Mouse (Mus musculus) left cerebral cortex, postnatal 10 days (tissue): ENCODE measurements around the gene Ankrd52. TPM values are rescaled to one million over a fixed set of nuclear protein-coding genes. Genes with fewer than 3 reads are reported as not detected.
"Not testable (repeated sequence)": the region's sequence is repeated elsewhere in the genome, so short reads cannot be mapped to it uniquely, and the experiment has no call there.

Source experiments
- DNase-seq, 2 experiments: peaks; one replicate each; pipeline ENCODE4 v3.0.0; 2021 to 2022; ENCODE audit warnings: low spot score in 2 of 2, mixed read lengths in 1 of 2; ENCODE audit errors: extremely low spot score in 1 of 2
- intact Hi-C: fragments of 180-260 bp; cut with DNase I; formaldehyde crosslinking; loops from one replicate; pipeline ENCODE4 v1.15.1; 2025
- total RNA-seq, 2 experiments: library from RNA; stranded (reverse); gene quantifications; 2 replicates each; pipeline ENCODE4 v1.2.3; 2021

Ankrd52 gene
- total RNA-seq: 10 to 100 TPM; 74.4 TPM

DNA sequence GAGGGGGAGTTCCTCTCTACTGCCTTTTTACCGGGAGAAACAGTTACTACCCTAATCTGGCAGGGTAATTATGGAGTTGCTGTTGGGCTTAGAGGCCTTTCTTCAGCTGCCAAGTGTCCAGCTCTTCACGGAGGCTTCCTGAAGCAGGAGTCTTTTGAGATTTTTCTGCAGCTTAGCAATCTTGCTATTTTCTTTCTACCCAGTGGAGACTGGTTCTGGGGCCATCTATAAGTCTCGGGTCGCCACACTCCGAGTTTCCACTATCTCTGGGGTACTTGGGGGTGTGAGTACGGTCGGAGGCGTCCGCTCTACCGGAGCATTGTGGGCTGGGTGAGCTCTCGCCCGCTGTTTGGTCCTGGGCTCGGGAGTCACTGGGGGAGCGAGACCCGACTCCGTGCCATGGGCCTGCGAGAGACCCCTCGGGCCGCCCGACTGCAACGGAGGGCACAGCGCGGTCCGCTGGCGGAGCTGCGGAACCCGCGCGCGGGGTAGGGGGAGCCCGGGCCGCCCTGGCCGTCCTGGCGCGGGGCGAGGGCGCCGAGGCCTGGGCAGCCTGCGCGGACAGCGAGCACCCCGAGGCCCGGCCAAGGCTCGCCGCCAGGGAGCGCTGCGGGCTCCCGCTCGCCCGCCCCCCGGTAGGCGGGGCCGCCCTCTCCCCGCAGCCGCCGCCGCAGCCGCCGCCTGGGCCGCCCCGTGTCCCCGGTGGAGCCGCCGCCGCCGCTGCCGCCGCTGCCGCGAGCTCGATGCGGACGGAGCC lies at the start of gene Ankrd52:
Gene Ankrd52, plus strand, starts transcription at position 661 of the 757 bp plus-strand sequence.
- intact Hi-C loops: loop anchor here (5.0 kb wide), 1 partner anchor 81 kb away; the partner anchor contains the start of gene Smarcc2
- peak; percentile 45 to 92 for DNase-seq

DNA sequence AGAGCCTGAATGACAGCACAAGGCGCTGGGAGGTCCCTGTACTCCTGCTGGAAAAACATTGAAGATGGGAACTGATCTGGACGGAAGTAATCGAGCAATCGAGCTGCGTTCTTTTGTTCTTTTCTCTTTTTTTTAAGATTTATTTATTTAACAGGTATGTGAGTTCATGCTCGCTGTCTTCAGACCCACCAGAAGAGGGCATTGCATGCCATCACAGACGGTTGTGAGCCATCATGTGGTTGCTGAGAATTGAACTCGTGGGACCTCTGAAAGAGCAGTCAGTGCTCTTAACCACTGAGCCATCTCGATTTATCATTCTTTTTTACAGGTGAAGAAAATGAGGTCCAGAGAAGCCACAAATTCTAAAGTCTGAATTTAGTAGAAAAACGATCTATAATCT lies 49.3 kb upstream of the Ankrd52 start:
- intact Hi-C loops: no loop called here
- DNase-seq: no peak

DNA sequence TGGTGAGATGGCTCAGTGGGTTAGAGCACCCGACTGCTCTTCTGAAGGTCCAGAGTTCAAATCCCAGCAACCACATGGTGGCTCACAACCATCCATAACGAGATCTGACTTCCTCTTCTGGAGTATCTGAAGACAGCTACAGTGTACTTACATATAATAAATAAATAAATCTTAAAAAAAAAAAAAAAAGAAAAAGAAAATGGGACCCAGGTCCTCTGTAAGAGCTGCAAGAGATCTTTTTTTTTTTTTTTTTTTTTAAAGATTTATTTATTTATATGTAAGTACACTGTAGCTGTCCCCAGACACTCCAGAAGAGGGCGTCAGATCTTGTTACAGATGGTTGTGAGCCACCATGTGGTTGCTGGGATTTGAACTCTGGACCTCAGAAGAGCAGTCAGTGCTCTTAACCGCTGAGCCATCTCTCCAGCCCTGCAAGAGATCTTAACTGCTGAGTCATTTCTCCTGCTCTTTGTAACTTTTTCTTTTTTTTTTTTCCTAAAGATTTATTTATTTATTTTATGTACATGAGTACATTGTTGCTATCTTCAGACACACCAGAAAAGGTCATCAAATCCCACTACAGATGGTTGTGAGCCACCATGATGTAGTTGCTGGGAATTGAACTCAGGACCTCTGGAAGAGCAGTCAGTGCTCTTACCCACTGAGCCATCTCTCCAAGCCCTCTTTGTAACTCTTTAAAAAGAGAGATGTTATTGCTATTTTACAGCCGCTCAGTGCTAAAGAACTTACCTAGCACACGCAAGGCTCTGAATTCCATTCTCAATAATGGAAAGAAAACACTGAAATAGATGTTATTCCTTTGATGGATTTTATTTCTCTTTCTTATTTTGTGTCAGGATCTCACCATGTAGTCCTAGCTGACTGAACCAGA lies 44.3 kb upstream of the Ankrd52 start:
- intact Hi-C loops: loop anchor here (10.0 kb wide), 1 partner anchor 122 kb away; the partner anchor contains the start of gene Smarcc2
- DNase-seq: not testable (repeated sequence)

DNA sequence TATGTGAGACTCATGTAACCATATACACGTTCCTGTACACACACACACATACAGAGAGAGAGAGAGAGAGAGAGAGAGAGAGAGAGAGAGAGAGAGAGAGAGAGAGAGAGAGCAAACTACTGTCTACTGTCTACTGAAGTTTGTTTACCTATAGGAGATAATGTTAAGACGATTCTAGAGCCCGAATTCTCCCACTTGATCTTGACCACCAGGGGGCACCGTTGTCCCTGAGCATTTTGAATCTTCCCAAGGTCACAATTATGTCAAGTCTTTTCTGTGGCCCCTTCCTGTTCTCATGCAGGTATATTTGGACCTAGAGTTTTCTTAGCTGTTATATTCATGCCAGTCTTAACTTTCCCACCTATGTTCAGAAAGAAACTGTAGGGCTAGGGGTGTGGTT lies 41.3 kb upstream of the Ankrd52 start:
- intact Hi-C loops: loop anchor here (10.0 kb wide), 1 partner anchor 119 kb away; the partner anchor contains the start of gene Smarcc2
- DNase-seq: peak in 1 of 2 experiments; percentile 69

DNA sequence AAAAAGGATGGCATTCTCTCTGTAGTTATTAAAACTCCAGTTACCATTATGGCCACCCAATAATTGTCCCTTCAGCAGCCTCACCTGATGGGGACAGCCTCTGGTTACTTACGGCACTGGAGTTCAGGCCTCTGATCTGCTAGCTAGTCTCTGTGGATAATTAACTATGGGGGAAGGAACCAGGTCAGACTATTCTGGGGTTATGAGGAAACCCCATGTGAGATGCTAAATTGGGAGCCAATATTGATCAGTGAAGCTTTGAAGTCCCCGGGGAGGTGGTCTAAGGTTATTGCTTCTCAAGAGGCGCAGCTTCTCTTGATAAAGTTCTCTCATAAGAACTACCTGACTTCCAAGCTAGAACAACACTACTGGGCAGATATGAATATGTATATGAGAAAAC lies 40.7 kb upstream of the Ankrd52 start:
- DNase-seq: no peak
- intact Hi-C loops: loop anchor here (10.0 kb wide), 1 partner anchor 119 kb away; the partner anchor contains the start of gene Smarcc2

DNA sequence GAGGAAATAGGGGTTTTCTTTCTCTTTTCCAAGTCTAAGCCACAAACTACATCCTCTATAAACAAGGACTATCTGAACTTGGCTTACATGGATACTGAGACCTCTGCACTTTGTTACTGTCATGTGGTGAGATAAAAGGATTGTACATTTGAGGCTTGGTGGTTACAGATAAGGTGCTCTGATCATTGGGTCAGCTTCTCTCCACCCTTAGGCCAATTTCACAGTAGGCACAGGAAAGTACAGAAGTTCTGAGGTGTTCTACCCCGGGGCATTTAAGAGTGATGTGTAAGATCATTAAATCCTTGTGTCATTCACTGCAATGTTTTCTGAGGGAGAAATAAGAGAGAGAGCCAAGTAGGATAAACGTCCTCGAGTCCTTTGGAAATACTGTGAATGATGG lies 40.3 kb upstream of the Ankrd52 start:
- no peak for DNase-seq
- intact Hi-C loops: loop anchor here (10.0 kb wide), 1 partner anchor 118 kb away; the partner anchor contains the start of gene Smarcc2

DNA sequence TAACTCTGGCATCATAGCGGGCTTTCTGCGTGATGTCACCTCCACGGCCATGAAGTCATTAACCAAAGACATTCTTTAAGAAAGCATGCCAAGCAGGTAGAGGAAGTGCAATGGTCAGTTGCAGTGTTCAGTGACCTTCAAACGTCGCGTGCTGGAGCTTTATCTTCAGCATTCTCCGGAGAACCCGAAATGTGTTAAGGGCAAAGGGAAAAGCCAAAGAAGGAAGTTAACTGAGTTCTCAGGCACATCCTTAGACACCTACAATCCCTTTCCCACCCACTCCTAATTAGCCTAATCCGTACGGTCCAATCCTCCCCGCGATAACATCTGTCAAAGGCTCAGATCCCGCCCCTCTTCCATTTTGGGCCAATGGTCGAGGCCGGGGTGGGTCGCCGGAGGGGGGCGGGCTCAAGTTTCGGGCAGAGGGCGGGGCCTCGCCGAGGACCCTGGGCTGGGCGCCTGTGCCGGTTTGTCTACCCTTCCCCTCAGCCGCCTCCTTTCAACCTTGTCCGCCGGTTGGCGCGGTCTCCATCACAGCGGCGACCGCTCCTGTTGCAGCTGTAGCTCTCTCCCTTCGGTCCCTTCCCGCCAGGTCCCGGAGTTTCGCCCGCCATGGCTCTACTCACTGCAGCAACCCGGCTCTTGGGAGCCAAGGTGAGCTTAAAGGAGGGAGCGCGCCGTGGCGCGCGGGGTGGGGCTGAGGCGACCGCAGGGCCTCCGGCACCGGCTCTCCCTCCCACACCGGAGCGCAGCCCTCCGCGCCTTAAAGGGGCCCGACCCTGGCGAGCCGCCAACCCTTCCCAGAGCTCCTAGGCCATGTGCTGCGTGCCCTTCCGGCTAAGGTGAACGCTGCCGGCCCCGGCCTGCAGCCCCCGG lies 39.4 kb upstream of the Ankrd52 start, which contains the start of gene Cs:
Gene Cs, plus strand, starts transcription at position 429 of the 876 bp plus-strand sequence.
- intact Hi-C loops: loop anchor here (10.0 kb wide), 1 partner anchor 117 kb away; the partner anchor contains the start of gene Smarcc2
- peak; percentile 96 to 98 for DNase-seq

DNA sequence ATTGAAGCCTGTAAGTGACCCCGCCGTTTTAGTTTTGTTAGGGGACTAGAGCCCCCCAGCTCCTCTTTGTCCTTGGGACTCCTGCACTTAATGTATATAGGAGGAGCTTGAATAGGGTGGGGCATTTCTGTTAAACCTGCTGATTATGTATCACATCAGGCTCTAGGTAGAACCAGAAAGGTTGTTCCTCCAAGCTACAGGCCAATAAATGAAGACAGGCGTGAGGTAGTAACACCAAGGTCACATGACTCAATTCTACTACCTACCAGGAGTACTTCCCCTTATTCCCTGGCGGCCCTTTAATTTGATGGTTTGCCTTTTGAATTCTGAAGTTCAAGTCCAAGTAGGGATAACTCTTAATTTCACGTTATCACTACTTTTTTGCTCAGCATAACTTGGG lies 38.5 kb upstream of the Ankrd52 start:
- intact Hi-C loops: loop anchor here (10.0 kb wide), 1 partner anchor 116 kb away; the partner anchor contains the start of gene Smarcc2
- no peak for DNase-seq

DNA sequence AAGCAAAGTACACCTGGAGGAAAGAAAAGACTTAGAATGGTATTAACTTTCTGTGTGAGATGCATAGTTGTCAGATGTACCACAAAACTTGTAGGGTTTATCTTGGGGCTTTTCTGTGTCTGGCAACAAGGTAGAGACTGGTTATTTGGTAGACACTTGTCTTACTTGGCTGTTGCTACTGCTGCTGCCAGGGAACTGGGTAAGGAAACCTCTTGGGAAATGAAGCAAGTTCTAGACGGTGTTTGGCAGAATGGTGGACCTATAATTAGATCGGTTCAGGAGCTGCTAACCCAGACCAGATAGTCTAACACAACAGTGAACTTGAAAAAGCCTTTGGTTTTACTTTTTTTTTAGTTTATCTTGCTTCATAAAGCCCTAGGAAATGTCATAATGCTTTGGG lies 38.0 kb upstream of the Ankrd52 start:
- DNase-seq: no peak
- intact Hi-C loops: loop anchor here (10.0 kb wide), 1 partner anchor 116 kb away; the partner anchor contains the start of gene Smarcc2

DNA sequence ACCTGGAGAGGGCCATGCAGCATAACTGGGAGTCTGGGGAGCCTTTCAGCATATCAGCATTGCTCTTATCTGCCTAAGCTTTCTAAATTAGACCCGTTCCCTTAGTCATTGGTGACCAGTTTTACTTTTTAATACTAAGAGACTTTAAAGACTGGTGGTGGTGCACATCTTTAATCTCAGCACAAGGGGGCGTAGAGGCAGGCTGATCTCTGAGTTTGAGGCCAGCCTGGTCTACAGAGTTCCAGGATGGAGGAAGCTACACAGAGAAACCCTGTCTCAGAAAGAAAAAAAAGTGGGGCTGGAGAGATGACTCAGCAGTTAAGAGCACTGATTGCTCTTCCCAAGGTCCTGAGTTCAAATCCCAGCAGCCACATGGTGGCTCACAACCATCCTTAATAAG lies 36.7 kb upstream of the Ankrd52 start:
- DNase-seq: no peak
- intact Hi-C loops: no loop called here

DNA sequence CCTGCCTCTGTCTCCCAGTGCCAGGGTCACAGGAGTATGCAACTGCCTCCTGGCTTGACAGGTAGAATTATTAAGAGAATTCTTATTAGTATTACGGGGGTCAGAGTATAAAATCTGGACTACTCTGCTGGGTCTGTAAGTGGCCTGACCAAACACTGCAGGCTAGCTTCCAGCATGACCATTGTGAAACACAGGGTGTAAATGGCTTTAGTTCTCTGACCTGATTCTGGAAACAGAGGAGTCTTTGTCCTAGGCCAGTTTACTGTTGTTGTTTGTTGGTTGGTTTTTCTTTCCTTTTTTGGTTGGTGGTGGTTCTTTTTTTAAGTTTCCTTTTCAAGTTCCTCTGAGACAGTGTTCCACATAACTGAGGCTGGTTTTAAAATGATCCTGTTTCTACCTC lies 33.5 kb upstream of the Ankrd52 start:
- DNase-seq: no peak

DNA sequence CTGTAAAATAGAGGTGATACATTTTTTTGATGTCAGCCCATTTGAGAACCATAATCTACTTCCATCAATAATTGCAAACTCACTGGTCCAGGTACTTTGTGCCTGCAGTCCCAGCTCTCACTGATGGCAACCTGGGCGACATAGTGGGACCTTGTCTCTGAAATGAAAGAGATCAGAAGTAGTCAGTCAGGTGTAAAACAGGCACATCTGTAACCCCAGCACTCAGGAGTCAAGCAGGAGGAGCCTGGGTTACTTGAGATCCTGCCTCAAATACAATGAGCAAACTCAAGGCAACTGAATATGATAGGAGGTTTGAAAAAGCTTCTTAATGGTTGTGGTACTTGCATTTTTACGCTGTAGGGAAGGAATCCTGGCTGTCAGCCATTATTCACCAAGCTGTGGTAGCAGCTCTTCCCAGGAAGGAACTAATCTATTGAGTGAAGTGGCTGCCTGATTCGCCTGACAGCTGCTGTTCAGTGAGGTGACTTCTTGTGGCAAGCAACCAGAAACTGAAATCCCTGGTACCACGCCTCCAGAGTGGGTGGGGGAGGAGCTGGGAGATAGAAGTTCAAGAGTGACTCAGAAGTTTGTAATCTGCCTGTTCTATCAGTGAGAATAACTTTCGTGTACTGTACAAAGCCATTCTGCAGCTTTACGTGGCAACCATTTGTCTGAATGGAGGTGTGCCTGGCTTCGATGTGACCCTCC lies 32.2 kb upstream of the Ankrd52 start:
- DNase-seq: peak; percentile 64 to 66
- intact Hi-C loops: no loop called here

More for the DNA sequence above, 33.5 kb upstream of the Ankrd52 start:
- intact Hi-C loops: no loop called here

DNA sequence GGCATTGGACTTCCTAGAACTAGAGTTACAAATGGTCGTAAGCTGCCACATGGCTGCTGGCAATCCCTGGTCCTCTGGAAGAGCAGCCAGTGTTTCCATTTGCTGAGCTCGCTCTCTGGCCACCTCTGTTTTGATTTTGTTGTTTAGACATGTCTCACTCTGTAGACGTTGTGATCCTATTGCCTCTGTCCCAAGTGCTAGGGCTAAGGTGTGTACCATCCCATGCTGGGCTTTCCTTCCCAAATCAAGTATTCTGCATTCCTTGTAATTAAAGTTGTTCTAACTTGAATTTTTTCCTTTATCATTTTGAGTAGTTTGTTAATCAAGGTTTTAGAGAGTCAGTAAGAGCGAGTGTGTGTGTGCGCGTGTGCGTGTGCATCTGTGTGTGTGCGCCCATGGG lies 29.4 kb upstream of the Ankrd52 start:
- DNase-seq: no peak
- intact Hi-C loops: no loop called here

DNA sequence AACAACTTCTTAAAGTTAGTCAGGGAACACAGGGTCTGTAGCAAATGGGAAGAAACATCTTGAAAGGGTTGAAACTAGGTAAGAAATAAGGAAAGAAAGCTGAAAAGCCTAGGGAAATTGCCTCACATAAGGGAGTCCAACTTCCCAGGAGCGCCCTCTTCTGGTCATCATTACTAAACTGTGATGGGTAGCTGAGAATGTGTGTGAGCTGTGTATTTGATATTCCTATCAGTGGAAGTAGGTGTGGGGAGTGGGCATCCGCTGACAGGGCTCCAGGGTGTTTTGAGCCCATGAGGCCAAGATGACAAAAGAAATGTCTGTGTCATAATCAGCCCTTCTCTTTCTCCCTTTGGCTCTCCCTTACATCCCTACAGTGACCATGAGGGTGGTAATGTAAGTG lies 18.1 kb upstream of the Ankrd52 start:
- intact Hi-C loops: no loop called here

DNA sequence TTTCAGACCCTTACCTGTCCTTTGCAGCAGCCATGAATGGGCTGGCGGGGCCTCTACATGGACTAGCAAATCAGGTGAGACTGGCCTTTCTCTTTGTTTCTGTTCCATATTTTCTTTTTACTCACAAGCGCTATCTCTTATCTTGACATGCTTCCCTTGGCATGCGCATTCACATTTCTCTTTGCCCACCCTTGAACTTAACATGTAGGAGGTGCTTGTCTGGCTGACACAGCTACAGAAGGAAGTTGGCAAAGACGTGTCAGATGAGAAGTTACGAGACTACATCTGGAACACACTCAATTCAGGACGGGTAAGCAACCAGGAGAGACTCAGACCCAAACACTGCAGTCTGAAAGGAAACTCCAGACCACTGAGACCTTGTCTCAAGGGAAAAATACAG lies 17.7 kb upstream of the Ankrd52 start:
- intact Hi-C loops: no loop called here
- DNase-seq: no peak

More for the DNA sequence above, 18.1 kb upstream of the Ankrd52 start:
- peak in 1 of 2 experiments; percentile 58 for DNase-seq

DNA sequence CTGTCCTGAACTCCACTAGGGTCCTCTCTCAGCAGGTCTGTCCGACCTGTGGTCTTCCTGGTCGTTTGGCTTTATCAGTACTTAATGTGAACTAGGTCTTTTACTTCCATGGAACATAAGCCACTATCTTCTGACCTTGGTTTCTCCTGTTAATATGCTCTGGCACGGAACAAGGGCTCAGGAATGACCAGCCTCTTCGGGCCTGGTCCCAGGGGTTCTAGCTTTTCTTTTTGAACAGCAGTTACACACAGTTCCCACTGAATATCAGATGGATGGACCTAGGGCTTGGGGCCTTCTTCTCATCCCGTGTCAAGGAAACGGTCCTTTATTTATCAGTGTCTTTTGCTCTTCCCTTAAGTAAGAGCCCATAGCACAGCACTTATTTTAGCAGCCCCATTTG lies 15.1 kb upstream of the Ankrd52 start:
- DNase-seq: no peak
- intact Hi-C loops: no loop called here

DNA sequence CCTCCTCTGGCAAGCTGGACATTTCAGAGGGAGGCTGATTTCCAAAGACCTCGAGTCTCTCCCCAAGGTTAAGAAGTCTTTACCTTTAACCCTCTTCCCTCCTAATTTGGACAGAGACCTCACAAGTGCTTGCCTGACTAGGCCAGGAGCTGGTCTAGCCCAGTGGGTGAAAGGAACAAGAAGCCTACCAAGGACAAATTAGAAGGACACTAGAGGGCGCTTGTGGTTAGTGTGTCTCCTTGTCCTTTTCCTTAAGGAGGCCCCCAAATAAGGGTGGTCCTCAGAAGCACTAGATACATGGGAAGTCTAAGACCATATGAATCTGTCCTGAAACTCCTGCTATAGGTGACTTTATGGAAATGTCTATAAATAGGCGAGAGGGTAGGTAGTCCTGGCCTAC lies 14.3 kb upstream of the Ankrd52 start:
- DNase-seq: no peak
- intact Hi-C loops: no loop called here

DNA sequence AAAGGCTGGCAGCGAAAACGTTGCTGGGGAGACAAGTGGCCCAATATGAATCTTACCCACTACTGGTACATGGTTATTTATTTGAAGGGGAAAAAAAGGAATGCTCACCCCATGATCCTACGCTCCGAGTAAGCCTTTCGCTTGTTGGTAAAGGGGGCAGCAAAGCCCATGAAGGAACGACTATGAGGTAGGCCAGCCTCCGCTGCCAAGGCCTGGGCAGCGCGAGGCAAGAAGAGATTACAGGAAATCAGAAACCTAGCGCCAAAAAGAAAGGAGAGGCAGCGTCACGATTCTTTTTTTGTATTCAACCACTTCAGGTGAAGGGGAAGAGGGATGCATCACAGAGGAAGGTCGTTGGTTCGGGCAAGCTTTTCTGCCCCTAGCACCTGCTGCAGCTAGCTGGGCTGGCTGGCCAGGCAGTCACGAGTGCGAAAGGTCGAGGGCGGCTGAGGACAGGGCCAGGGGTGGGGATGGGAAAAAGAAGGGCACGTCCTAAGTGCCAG lies 9.0 kb upstream of the Ankrd52 start:
- intact Hi-C loops: no loop called here
- DNase-seq: no peak
